Mouse (Mus musculus): ENCODE data around the gene Gm20388.

DNA sequence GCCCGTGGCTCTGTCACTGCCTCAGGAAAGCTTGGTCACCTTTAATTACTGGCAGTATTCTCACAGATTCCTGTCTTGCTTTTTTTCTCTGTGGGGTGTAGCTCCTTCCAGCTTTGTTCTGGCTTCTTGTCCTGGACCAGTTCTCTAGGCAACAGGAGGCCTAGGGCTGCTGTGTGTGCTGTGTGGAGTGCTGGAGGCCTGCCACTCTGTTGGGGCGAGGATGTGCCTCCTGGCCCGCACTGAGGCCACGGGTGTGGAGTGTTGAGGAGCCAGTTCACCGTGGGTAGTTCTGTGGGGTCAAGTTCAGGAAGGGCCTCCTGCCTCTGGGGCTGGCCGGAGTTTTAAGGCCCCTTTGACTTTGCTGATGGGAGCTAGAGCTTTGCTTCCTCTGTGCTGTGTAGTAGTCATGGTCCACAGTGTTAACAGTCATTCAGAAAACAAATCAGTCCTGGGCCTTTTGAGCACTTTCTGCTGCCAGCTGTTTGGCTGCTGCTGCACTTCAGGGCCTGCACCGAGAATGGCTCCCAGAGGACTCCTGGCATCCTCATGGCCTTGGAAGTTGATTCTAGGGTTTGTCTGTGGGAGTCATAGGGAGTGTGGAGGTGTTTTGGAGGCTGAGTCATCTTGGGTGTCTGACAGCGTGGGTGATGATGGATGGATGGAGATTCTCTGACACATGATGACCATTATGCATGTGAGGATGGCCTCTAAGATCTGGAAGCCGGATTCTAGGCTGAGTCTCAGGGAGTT is 2080.0 kb downstream of the Gm20388 start:
- TF ChIP-seq TAL1 (conservative IDR thresholded peaks at IDR 0.05; ENCODE audit: low read depth, low read length) (no peak), CTCF (IDR thresholded peaks at IDR 0.05; ENCODE audit: low read depth, low read length) (no peak), GATA1 (IDR thresholded peaks at IDR 0.05; ENCODE audit: borderline replicate concordance, low read length) (no peak), POLR2AphosphoS5 (IDR thresholded peaks at IDR 0.05; ENCODE audit: insufficient replicate concordance, low read depth, low read length) (no peak)

All from G1E (cell line).